Mouse (Mus musculus) forebrain, embryonic 11.5 days (tissue): ENCODE data around the gene Ccdc71. TPM values are rescaled to one million over a fixed set of nuclear protein-coding genes. Genes with fewer than 3 reads are reported as not detected.

Experiments
- ATAC-seq: fragments of 200-750 bp; cut with Nextera tagmentation; replicated peaks from 2 replicates; pipeline ENCODE4 v1.8.0; 2017; ENCODE audit warnings: moderate TSS enrichment; ENCODE audit not compliant: low FRiP score
- DNase-seq: peaks from one replicate; pipeline ENCODE4 v3.0.0-alpha.2; 2017; ENCODE audit warnings: low spot score
- H3K27ac ChIP-seq: fragments of 300-500 bp; sonication (generic); 2 replicates; pipeline ENCODE4 v1.5.1; 2014; ENCODE audit warnings: low read depth, low read length
- H3K27me3 ChIP-seq: fragments of 300-500 bp; sonication (generic); 2 replicates; pipeline ENCODE4 v1.6.1; 2014; ENCODE audit warnings: mild to moderate bottlenecking, low read length, mixed read lengths; ENCODE audit not compliant: control insufficient read depth, insufficient read depth
- H3K36me3 ChIP-seq: fragments of 300-500 bp; sonication (generic); 2 replicates; pipeline ENCODE4 v1.6.1; 2014; ENCODE audit warnings: mild to moderate bottlenecking, low read length, moderate library complexity, mixed read lengths; ENCODE audit not compliant: control insufficient read depth, insufficient read depth
- H3K4me1 ChIP-seq: fragments of 300-500 bp; sonication (generic); replicated peaks from 2 replicates; pipeline ENCODE4 v1.6.1; 2014; ENCODE audit warnings: low read length, mixed read lengths; ENCODE audit not compliant: control insufficient read depth, insufficient read depth
- H3K4me2 ChIP-seq: fragments of 300-500 bp; sonication (generic); 2 replicates; pipeline ENCODE4 v1.6.1; 2014; ENCODE audit warnings: low read depth, mild to moderate bottlenecking, low read length, moderate library complexity, mixed read lengths; ENCODE audit not compliant: severe bottlenecking
- H3K4me3 ChIP-seq: fragments of 300-500 bp; sonication (generic); 2 replicates; pipeline ENCODE4 v1.5.1; 2014; ENCODE audit warnings: low read depth, low read length
- H3K9ac ChIP-seq: fragments of 300-500 bp; sonication (generic); 2 replicates; pipeline ENCODE4 v1.6.1; 2014; ENCODE audit warnings: low read length
- H3K9me3 ChIP-seq: fragments of 300-500 bp; sonication (generic); 2 replicates; pipeline ENCODE4 v1.6.1; 2016; ENCODE audit warnings: low read length, mixed read lengths; ENCODE audit not compliant: control insufficient read depth
- WGBS: fragments of 180-500 bp; shearing (Covaris S2); extraction: QIAGEN DNeasy Blood & Tissue Kit; methylation state at CpG from one replicate; pipeline ENCODE4 v1.1.7; 2014; 5-methylcytosine and 5-hydroxymethylcytosine counted together
- polyA plus RNA-seq: library from polyadenylated mRNA; unstranded; fragments of >200 nt; fragmentation: Nextera tagmentation; extraction: Ambion mirVana; gene quantifications from 2 replicates; pipeline ENCODE4 v1.2.1, GENCODE M21; 2014

The Ccdc71 gene
- polyA plus RNA-seq, 1 experiment from 2014 or later = 42.5 TPM

DNA sequence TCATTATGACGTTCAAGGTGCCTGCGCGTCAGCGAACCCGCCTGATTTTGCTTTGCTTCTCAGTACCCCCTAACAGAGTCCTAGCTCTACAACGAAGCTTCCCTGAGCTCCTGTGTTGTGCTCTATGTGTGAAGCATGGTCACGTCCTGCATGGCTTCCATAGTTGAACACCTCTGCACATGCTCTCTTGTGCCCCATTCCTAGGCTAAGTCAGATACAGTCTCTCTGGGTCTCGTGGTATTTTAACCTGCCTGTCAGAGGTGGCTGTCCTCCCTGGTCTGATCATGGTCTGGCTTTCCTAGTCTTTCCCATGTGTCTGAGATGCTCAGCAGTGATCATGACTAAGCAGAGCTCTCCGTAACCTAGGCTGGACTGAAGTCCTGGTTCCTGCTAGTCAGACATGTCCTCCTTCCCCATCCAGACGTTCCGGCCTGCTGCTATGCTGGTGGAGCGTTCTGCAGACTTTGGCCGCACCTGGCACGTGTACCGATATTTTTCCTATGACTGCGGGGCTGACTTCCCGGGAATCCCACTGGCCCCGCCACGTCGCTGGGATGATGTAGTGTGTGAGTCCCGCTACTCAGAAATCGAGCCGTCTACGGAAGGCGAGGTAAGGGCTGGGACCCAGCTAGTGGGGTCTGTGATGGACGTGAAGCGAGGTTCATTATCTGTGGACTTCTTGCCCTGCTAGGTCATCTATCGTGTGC, 20.6 kb downstream of the Ccdc71 start:
- WGBS = 94% methylated on average over 28 of the region's 28 CpGs
- peaks cover 4% of the 10 kb centered on the region for H3K36me3 ChIP-seq
- ATAC-seq (no peak), DNase-seq (no peak)
- H3K9ac ChIP-seq = no peak overlapping the region
- no peaks in the 10 kb centered on the region for H3K9me3 ChIP-seq
- H3K4me3 ChIP-seq = no peak overlapping the region
- no peaks in the 10 kb centered on the region for H3K27me3 ChIP-seq
- no peak overlapping the region for H3K27ac ChIP-seq
- peaks cover 13% of the 10 kb centered on the region; the same call in 1 of the 2 replicates for H3K4me1 ChIP-seq
- H3K4me2 ChIP-seq = no peak overlapping the region

DNA sequence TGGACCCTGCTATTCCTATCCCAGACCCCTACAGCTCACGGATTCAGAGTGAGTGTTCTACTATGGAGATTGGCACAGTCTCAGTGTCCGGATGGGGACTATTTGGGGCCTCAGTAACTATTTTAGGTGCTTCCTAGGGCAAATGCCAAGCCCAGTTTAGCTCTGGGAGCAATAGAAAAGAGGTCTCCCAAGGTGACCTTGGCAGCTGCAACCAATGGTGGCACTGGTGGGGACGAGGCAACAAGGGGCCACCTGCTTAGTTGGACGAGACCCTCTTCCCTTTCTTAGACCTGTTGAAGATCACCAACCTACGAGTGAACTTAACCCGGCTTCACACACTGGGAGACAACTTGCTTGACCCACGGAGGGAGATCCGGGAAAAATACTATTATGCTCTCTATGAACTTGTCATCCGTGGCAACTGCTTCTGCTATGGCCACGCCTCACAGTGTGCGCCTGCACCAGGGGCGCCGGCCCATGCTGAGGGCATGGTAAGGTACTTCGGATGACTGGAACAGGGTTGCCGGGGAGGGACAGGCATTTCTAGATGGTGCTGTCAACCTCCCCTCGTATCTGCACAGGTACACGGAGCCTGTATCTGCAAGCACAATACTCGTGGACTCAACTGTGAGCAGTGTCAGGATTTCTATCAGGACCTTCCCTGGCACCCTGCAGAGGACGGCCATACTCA, 21.3 kb downstream of the Ccdc71 start:
- Histone ChIP-seq H3K9me3 (no peaks in the 10 kb centered on the region), H3K4me1 (peaks cover 13% of the 10 kb centered on the region; the same call in 1 of the 2 replicates), H3K9ac (no peak overlapping the region), H3K27ac (no peak overlapping the region), H3K36me3 (peaks cover 4% of the 10 kb centered on the region), H3K4me3 (no peak overlapping the region), H3K27me3 (no peaks in the 10 kb centered on the region), H3K4me2 (no peak overlapping the region)
- 91% methylated on average over 19 of the region's 19 CpGs for WGBS
- ATAC-seq (no peak), DNase-seq (no peak)

DNA sequence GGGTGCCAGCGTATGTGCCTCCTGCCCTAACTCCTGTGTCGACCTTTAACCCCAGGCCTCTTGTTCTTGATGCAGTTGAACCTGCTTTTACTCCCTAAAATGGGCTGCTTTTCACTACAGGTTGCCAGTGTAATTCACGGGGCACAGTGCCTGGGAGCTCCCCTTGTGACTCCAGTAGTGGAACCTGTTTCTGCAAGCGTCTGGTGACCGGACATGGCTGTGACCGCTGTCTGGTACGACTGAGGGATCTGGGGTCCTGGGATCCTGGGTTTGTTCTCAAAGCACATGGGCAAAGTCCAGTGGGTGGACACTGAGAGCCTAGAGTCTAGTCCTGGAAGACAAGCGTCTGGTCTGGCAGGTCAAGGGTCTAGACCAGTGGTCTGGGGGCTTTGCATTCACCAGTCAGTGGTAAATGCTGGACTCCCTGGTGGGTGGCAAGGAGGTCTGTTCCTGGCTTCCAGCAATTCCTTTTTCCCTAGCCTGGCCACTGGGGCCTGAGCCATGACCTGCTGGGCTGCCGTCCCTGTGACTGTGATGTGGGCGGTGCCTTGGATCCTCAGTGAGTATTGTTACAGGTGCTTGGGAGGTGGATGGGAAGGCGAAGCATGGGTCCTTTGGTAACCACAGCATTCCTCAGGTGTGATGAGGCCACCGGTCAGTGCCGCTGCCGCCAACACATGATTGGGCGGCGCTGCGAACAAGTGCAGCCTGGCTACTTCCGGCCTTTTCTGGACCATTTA, 22.9 kb downstream of the Ccdc71 start:
- H3K4me3 ChIP-seq = no peak overlapping the region
- H3K9me3 ChIP-seq = no peaks in the 10 kb centered on the region
- DNase-seq (no peak), ATAC-seq (no peak)
- peaks cover 13% of the 10 kb centered on the region; the same call in 1 of the 2 replicates for H3K4me1 ChIP-seq
- H3K27ac ChIP-seq = no peak overlapping the region
- peaks cover 4% of the 10 kb centered on the region for H3K36me3 ChIP-seq
- H3K4me2 ChIP-seq = no peak overlapping the region
- no peaks in the 10 kb centered on the region for H3K27me3 ChIP-seq
- 94% methylated on average over 18 of the region's 18 CpGs for WGBS
- H3K9ac ChIP-seq = no peak overlapping the region

DNA sequence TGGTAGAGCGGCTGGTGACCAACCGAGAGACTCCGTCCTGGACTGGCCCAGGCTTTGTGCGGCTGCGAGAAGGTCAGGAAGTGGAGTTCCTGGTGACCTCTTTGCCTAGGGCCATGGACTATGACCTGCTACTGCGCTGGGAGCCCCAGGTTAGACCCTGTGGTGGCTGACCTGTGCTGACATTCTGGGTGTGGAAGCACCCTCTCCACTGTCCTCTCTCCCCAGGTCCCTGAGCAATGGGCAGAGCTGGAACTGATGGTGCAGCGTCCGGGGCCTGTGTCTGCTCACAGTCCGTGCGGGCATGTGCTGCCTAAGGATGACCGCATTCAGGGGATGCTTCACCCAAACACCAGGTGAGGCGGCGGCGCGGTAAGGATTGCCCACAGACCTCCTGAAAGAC, 23.7 kb downstream of the Ccdc71 start:
- ATAC-seq = no peak
- H3K4me1 ChIP-seq = peaks cover 8% of the 10 kb centered on the region; the same call in 1 of the 2 replicates
- H3K27ac ChIP-seq = no peak overlapping the region
- H3K27me3 ChIP-seq = no peaks in the 10 kb centered on the region
- H3K9me3 ChIP-seq = no peaks in the 10 kb centered on the region
- H3K36me3 ChIP-seq = peaks cover 4% of the 10 kb centered on the region
- H3K4me3 ChIP-seq = no peak overlapping the region
- H3K4me2 ChIP-seq = no peak overlapping the region
- 95% methylated on average over 15 of the region's 15 CpGs for WGBS
- DNase-seq = no peak
- no peak overlapping the region for H3K9ac ChIP-seq

DNA sequence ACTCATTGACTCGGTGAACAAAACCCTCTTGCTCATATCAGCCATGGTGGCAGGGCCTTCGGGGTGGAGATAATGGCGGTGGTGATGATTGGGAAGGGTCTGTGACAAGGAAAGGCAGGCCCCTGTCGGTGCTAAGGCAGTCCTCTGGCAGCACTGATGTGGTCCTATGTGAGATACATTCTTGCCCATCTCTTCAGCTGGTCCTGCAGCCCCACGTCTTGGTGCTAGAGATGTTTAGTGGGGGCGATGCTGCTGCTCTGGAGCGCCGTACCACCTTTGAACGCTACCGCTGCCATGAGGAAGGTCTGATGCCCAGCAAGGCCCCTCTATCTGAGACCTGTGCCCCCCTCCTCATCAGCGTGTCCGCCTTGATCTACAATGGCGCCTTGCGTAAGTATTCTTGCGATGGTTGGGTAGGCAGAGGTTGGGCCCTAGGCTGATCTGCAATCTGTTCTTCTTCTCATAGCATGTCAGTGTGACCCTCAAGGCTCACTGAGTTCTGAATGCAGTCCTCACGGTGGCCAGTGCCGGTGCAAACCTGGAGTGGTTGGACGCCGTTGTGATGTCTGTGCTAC, 25.1 kb downstream of the Ccdc71 start:
- H3K4me3 ChIP-seq = no peak overlapping the region
- no peak overlapping the region for H3K27ac ChIP-seq
- WGBS = 92% methylated on average over 19 of the region's 19 CpGs
- no peaks in the 10 kb centered on the region for H3K27me3 ChIP-seq
- H3K9ac ChIP-seq = no peak overlapping the region
- no peaks in the 10 kb centered on the region for H3K9me3 ChIP-seq
- ATAC-seq (no peak), DNase-seq (no peak)
- no peak overlapping the region for H3K4me2 ChIP-seq
- peaks cover 4% of the 10 kb centered on the region for H3K36me3 ChIP-seq
- H3K4me1 ChIP-seq = peaks cover 7% of the 10 kb centered on the region

DNA sequence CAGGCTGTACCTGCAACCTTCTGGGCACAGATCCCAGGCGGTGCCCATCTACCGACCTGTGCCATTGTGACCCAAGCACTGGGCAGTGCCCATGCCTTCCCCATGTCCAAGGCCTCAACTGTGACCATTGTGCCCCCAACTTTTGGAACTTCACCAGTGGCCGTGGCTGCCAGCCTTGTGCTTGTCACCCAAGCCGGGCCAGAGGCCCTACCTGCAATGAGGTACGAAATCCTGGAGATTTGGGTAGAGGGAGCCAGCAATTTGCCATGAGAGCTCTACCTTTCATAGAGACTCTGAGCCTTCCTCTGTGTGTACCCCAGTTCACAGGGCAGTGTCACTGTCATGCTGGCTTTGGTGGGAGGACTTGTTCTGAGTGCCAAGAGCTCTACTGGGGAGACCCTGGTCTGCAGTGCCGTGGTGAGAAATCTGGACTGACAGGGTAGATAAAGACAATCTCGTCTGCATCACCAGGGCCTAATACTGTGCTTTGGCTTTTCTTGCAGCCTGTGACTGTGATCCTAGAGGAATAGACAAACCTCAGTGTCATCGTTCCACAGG, 26.7 kb downstream of the Ccdc71 start:
- WGBS = 95% methylated on average over 8 of the region's 8 CpGs
- no peaks in the 10 kb centered on the region for H3K9me3 ChIP-seq
- no peak overlapping the region for H3K9ac ChIP-seq
- DNase-seq (no peak), ATAC-seq (no peak)
- H3K36me3 ChIP-seq = peaks cover 4% of the 10 kb centered on the region
- no peak overlapping the region for H3K4me2 ChIP-seq
- H3K4me1 ChIP-seq = peaks cover 12% of the 10 kb centered on the region
- H3K4me3 ChIP-seq = no peak overlapping the region
- H3K27ac ChIP-seq = no peak overlapping the region
- no peaks in the 10 kb centered on the region for H3K27me3 ChIP-seq

DNA sequence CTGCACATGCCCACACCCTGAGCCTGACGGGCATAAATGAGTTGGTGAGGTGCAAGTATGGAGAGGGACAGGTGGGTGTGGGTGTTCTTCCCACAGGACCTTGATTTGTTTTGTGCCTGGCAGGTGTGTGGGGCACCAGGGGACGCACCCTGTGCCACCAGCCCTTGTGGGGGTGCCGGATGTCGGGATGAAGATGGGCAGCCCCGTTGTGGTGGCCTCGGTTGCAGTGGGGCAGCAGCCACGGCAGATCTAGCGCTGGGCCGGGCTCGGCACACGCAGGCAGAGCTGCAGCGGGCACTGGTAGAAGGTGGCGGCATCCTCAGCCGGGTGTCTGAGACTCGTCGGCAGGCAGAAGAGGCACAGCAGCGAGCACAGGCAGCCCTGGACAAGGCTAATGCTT, 28.1 kb downstream of the Ccdc71 start:
- H3K9me3 ChIP-seq = no peaks in the 10 kb centered on the region
- peaks cover 11% of the 10 kb centered on the region for H3K36me3 ChIP-seq
- 96% methylated on average over 17 of the region's 17 CpGs for WGBS

DNA sequence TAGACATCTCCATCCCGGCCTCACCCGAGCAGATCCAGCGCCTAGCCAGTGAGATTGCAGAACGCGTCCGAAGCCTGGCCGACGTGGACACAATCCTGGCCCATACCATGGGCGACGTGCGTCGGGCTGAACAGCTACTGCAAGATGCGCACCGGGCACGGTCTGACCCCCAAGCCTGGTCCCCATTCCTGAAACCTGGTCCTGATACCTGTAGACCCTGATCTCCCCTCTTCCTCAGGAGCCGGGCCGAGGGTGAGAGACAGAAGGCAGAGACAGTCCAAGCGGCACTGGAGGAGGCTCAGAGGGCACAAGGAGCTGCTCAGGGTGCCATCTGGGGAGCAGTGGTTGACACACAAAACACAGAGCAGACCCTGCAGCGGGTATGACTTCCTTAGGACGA, 28.9 kb downstream of the Ccdc71 start:
- ATAC-seq = no peak
- WGBS = 96% methylated on average over 20 of the region's 20 CpGs
- H3K27me3 ChIP-seq = no peaks in the 10 kb centered on the region
- no peak overlapping the region for H3K4me3 ChIP-seq
- no peak overlapping the region for H3K4me2 ChIP-seq
- no peak overlapping the region; the same call in 1 of the 2 replicates for H3K9ac ChIP-seq
- H3K27ac ChIP-seq = no peak overlapping the region
- H3K4me1 ChIP-seq = peaks cover 14% of the 10 kb centered on the region
- no peaks in the 10 kb centered on the region for H3K9me3 ChIP-seq
- peaks cover 15% of the 10 kb centered on the region for H3K36me3 ChIP-seq
- no peak for DNase-seq

More for the DNA sequence above, 28.1 kb downstream of the Ccdc71 start:
- H3K4me1 ChIP-seq = peaks cover 14% of the 10 kb centered on the region
- no peak for DNase-seq
- no peak for ATAC-seq
- no peak overlapping the region for H3K4me3 ChIP-seq
- H3K27ac ChIP-seq = no peak overlapping the region
- no peak overlapping the region for H3K4me2 ChIP-seq
- H3K9ac ChIP-seq = no peak overlapping the region
- H3K27me3 ChIP-seq = no peaks in the 10 kb centered on the region
